Mouse (Mus musculus) megakaryocyte, embryonic 14.5 days (primary cell): ENCODE measurements around the gene Gm21969. TPM values are rescaled to one million over a fixed set of nuclear protein-coding genes. Genes with fewer than 3 reads are reported as not detected.
A peak's percentile ranks its signal among the peaks of the same experiment; 100 is the strongest.

Source experiments
- H3K27me3 ChIP-seq: replicated peaks from 2 replicates; pipeline ENCODE3; 2012; ENCODE audit warnings: inconsistent platforms
- H3K36me3 ChIP-seq: replicated peaks from 2 replicates; pipeline ENCODE3; 2012; ENCODE audit warnings: low read length, inconsistent platforms, mixed read lengths
- H3K4me1 ChIP-seq: 2 replicates; pipeline ENCODE4 v1.6.1; 2012; ENCODE audit warnings: inconsistent platforms
- H3K4me3 ChIP-seq: replicated peaks from 2 replicates; pipeline ENCODE3; 2012; ENCODE audit warnings: moderate library complexity, mild to moderate bottlenecking, inconsistent platforms
- H3K9me3 ChIP-seq: 2 replicates; pipeline ENCODE4 v1.6.1; 2012; ENCODE audit warnings: inconsistent platforms
- FLI1 ChIP-seq: IDR thresholded peaks from 2 replicates; pipeline ENCODE4 v1.6.1; 2012; ENCODE audit warnings: low read length, inconsistent platforms, mixed read lengths
- GATA1 ChIP-seq: IDR thresholded peaks from 3 replicates; pipeline ENCODE4 v1.6.1; 2012; ENCODE audit warnings: mixed read lengths, low read length, inconsistent platforms, borderline replicate concordance
- polyA plus RNA-seq: library from polyadenylated mRNA; stranded (reverse); fragments of >175 nt; gene quantifications from 2 replicates; pipeline ENCODE4 v1.2.3, GENCODE M21; 2012; ENCODE audit warnings: low replicate concordance; ENCODE audit not compliant: insufficient read depth

Gene Gm21969
- polyA plus RNA-seq: 0.03 TPM in 1 of 2 replicates, not detected in the other

- Histone ChIP-seq H3K4me3 (peak within 1 kb of the TSS; percentile 43), H3K36me3 (no peaks in the 10 kb centered on the region), H3K4me1 (peaks cover 59% of the 10 kb centered on the region), H3K9me3 (no peaks in the 10 kb centered on the region), H3K27me3 (peaks cover 65% of the 10 kb centered on the region)
- TF ChIP-seq GATA1 (no peak), FLI1 (no peak)
These were observed at the start of gene Gm21969 for GRCm38 (mm10) chr4:139602357-139603244. TSS of gene Gm21969 (plus strand) at chr4:139603186.

DNA sequence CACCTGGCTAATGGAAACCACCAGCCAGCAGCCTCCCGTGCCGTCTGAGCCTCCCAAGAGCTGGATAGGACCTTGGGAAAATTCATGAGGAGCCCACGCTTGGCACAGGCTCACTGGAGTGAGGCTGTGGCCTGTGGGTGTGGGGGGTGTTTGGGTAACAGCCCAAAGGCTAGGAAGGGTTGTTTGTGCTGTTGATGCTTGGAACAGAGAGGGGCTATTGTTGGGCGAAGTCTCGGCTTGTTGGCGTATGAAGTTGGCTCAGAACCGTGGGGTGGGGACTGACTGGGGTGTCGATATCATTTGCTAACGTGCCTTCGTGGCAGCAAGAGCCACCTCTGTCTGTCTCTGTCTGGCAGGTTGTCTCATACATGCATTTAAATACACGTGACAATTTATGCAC, 47.8 kb upstream of the Gm21969 start:
- H3K9me3 ChIP-seq: peaks cover 7% of the 10 kb centered on the region
- H3K27me3 ChIP-seq: peaks cover 34% of the 10 kb centered on the region
- no peak for TF ChIP-seq GATA1
- TF ChIP-seq FLI1: no peak
- H3K4me1 ChIP-seq: no peaks in the 10 kb centered on the region
- no peaks in the 10 kb centered on the region for H3K36me3 ChIP-seq
- H3K4me3 ChIP-seq: no peak overlapping the region

- H3K4me3 ChIP-seq: no peak overlapping the region
- no peaks in the 10 kb centered on the region for H3K4me1 ChIP-seq
- H3K9me3 ChIP-seq: peaks cover 7% of the 10 kb centered on the region
- H3K27me3 ChIP-seq: peaks cover 41% of the 10 kb centered on the region
- TF ChIP-seq FLI1 (no peak), GATA1 (no peak)
- no peaks in the 10 kb centered on the region for H3K36me3 ChIP-seq
These were observed 47.0 kb upstream of the Gm21969 start for GRCm38 (mm10) chr4:139555951-139556350.

DNA sequence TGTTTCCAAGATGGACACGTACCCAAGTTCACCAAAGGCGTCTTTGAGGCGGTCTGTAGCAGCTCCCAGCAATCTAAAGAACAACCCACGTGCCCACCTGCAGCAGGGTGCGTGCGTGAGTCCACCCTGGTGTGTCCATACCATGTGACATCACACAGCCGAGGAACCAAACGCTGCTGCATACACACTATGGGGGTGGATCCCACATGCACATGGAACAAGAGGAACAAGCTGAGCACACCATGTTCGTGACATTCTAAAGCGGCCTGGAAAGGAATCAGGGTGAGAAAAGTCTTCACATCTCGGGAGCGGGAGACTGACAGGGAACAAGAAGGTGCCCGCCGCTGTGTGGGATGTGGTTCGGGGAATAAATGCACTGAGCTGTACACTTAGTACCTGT, 34.6 kb upstream of the Gm21969 start:
- H3K4me1 ChIP-seq: peaks cover under 1% of the 10 kb centered on the region; the same call in 1 of the 2 replicates
- H3K4me3 ChIP-seq: no peak overlapping the region
- no peaks in the 10 kb centered on the region for H3K36me3 ChIP-seq
- no peaks in the 10 kb centered on the region for H3K9me3 ChIP-seq
- peaks cover 77% of the 10 kb centered on the region for H3K27me3 ChIP-seq
- TF ChIP-seq GATA1 (no peak), FLI1 (no peak)

DNA sequence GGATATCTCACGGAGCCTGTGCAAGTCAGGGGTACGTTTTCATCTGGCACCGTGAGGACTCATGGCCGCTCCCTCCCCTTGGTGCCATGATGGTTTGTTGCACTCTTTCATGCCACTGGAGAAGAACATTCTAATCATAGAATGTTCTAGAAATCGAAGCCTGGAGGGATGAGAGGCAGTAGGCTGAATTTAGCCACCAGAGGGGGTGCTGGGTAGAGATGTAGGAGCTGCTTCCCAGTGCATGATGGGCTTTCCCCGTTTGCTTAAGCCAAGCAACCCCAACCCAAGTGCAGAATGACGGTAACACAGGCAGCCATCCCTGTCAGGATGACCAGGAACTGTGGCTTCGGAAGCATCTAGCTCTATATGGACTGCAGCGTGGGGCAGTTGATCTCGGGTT, 32.2 kb upstream of the Gm21969 start:
- H3K4me3 ChIP-seq: no peak overlapping the region
- H3K9me3 ChIP-seq: no peaks in the 10 kb centered on the region
- TF ChIP-seq FLI1 (no peak), GATA1 (no peak)
- peaks cover 86% of the 10 kb centered on the region for H3K27me3 ChIP-seq
- H3K4me1 ChIP-seq: peaks cover 25% of the 10 kb centered on the region
- H3K36me3 ChIP-seq: no peaks in the 10 kb centered on the region

- TF ChIP-seq GATA1 (no peak), FLI1 (no peak)
- peaks cover 26% of the 10 kb centered on the region for H3K4me1 ChIP-seq
- H3K27me3 ChIP-seq: peaks cover 91% of the 10 kb centered on the region
- H3K9me3 ChIP-seq: no peaks in the 10 kb centered on the region
- H3K36me3 ChIP-seq: no peaks in the 10 kb centered on the region
- H3K4me3 ChIP-seq: no peak overlapping the region
These were observed 30.0 kb upstream of the Gm21969 start for GRCm38 (mm10) chr4:139572928-139573512.

GRCm38 (mm10) chr4:139574156-139574798, 28.7 kb upstream of the Gm21969 start:
- Histone ChIP-seq H3K4me1 (peaks cover 26% of the 10 kb centered on the region), H3K36me3 (no peaks in the 10 kb centered on the region), H3K27me3 (peaks cover 93% of the 10 kb centered on the region), H3K9me3 (no peaks in the 10 kb centered on the region), H3K4me3 (peak overlapping the region; percentile 95)
- TF ChIP-seq GATA1 (no peak), FLI1 (no peak)

DNA sequence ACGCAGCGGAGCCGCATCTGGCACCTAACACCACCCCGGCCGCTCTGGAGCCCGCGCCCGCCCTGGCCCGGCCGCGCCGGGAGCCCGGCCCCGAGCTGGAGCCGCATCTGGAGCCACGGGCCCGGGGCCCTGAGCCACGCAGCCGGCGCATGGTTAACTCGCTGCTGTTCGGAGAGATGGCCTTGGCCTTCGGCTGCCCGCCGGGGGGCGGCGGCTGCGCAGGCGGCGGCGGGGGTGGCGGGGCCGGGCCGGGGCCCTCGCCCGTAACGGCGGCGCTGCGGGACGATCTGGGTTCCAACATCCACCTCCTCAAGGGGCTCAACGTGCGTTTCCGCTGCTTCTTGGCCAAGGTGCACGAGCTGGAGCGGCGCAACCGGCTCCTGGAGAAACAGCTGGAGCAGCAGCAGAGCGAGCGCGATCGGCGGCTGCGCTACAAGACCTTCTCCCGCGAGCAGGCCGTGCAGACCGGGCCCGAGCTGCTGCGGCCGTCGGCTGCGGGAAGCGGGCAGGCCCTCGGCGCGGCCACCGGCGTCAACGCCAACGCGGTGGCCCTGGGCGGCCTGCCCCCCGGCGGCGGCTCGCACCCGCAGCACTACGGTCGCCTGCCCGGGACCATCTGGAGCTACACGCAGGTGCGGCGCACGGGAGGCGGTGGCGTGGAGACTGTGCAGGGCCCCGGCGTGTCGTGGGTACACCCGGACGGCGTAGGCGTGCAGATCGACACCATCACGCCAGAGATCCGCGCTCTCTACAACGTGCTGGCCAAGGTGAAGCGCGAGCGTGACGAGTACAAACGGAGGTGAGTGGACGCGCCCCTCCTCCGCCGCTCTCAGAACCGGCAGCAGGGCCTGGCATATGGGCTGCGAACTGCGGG, 27.9 kb upstream of the Gm21969 start:
- Histone ChIP-seq H3K9me3 (no peaks in the 10 kb centered on the region), H3K4me3 (peak overlapping the region; percentile 95), H3K27me3 (peaks cover 93% of the 10 kb centered on the region), H3K4me1 (peaks cover 26% of the 10 kb centered on the region), H3K36me3 (no peaks in the 10 kb centered on the region)
- TF ChIP-seq GATA1 (no peak), FLI1 (no peak)

DNA sequence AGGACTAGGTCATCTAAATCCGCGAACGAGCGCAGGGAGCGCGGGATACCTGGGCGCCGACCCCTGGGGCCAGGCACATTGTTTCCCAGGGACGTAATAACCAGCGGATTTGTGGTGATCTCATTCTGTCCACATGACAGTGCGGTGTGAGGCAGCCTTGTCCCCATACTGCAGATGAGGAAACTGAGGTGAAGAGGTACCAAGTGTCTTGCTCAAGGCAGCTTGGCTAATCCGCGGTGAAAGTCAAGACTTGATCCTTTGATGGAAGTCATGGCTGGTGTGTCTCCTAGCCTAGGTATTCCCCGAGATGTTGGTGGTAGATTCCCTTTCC, 27.3 kb upstream of the Gm21969 start:
- H3K9me3 ChIP-seq: no peaks in the 10 kb centered on the region
- peaks cover 95% of the 10 kb centered on the region for H3K27me3 ChIP-seq

More for the DNA sequence above, 27.3 kb upstream of the Gm21969 start:
- Histone ChIP-seq H3K4me3 (peak overlapping the region; percentile 95), H3K4me1 (peaks cover 26% of the 10 kb centered on the region), H3K36me3 (no peaks in the 10 kb centered on the region)
- no peak for TF ChIP-seq FLI1
- no peak for TF ChIP-seq GATA1
